Mouse (Mus musculus): ENCODE results near the gene Dnaic1.

Dnaic1 gene

GRCm38 (mm10) chr4:41633001-41633400 lies 63.4 kb downstream of the Dnaic1 start:
- ATAC-seq (ENCODE audit: insufficient number of reproducible peaks, low FRiP score, low TSS enrichment): no peak

- no peak for ATAC-seq (ENCODE audit: insufficient number of reproducible peaks, low FRiP score, low TSS enrichment)
These were observed 65.1 kb downstream of the Dnaic1 start for GRCm38 (mm10) chr4:41634631-41635030.

- ATAC-seq (ENCODE audit: insufficient number of reproducible peaks, low FRiP score, low TSS enrichment): no peak
These were observed 65.6 kb downstream of the Dnaic1 start for GRCm38 (mm10) chr4:41635224-41635623.

GRCm38 (mm10) chr4:41635906-41636305 lies 66.3 kb downstream of the Dnaic1 start:
- no peak for ATAC-seq (ENCODE audit: insufficient number of reproducible peaks, low FRiP score, low TSS enrichment)

- no peak for ATAC-seq (ENCODE audit: insufficient number of reproducible peaks, low FRiP score, low TSS enrichment)
These were observed 66.8 kb downstream of the Dnaic1 start for GRCm38 (mm10) chr4:41636366-41636765.

GRCm38 (mm10) chr4:41636882-41637635 lies 67.5 kb downstream of the Dnaic1 start:
- ATAC-seq (ENCODE audit: insufficient number of reproducible peaks, low FRiP score, low TSS enrichment): peak; percentile 31; the same call in 1 of the 2 replicates

- ATAC-seq (ENCODE audit: insufficient number of reproducible peaks, low FRiP score, low TSS enrichment): no peak
These were observed 68.7 kb downstream of the Dnaic1 start for GRCm38 (mm10) chr4:41638186-41638731.

- ATAC-seq (ENCODE audit: insufficient number of reproducible peaks, low FRiP score, low TSS enrichment): no peak
These were observed 69.2 kb downstream of the Dnaic1 start for GRCm38 (mm10) chr4:41638828-41639213.

- ATAC-seq (ENCODE audit: insufficient number of reproducible peaks, low FRiP score, low TSS enrichment): no peak
These were observed 69.8 kb downstream of the Dnaic1 start for GRCm38 (mm10) chr4:41639214-41639841.

- ATAC-seq (ENCODE audit: insufficient number of reproducible peaks, low FRiP score, low TSS enrichment): peak; percentile 67
These were observed 70.4 kb downstream of the Dnaic1 start, which contains the start of gene Enho for GRCm38 (mm10) chr4:41639913-41640507. Gene Enho (minus strand): TSS chr4:41640324.

- ATAC-seq (ENCODE audit: insufficient number of reproducible peaks, low FRiP score, low TSS enrichment): no peak
These were observed 71.7 kb downstream of the Dnaic1 start for GRCm38 (mm10) chr4:41641199-41641822.

- ATAC-seq (ENCODE audit: insufficient number of reproducible peaks, low FRiP score, low TSS enrichment): 0 out of 2 replicates have a peak, but pooled peaks have one; percentile 39
These were observed 75.9 kb downstream of the Dnaic1 start for GRCm38 (mm10) chr4:41645488-41645887.

- no peak for ATAC-seq (ENCODE audit: insufficient number of reproducible peaks, low FRiP score, low TSS enrichment)
These were observed 78.6 kb downstream of the Dnaic1 start for GRCm38 (mm10) chr4:41648157-41648556.

- ATAC-seq (ENCODE audit: insufficient number of reproducible peaks, low FRiP score, low TSS enrichment): no peak
These were observed 79.1 kb downstream of the Dnaic1 start for GRCm38 (mm10) chr4:41648627-41649026.

GRCm38 (mm10) chr4:41653296-41653695 lies 83.7 kb downstream of the Dnaic1 start:
- ATAC-seq (ENCODE audit: insufficient number of reproducible peaks, low FRiP score, low TSS enrichment): peak; percentile 51

GRCm38 (mm10) chr4:41653730-41654129 lies 84.2 kb downstream of the Dnaic1 start:
- ATAC-seq (ENCODE audit: insufficient number of reproducible peaks, low FRiP score, low TSS enrichment): no peak

- peak; percentile 56 for ATAC-seq (ENCODE audit: insufficient number of reproducible peaks, low FRiP score, low TSS enrichment)
These were observed 84.6 kb downstream of the Dnaic1 start for GRCm38 (mm10) chr4:41654217-41654616.

GRCm38 (mm10) chr4:41655525-41655924 lies 86.0 kb downstream of the Dnaic1 start:
- ATAC-seq (ENCODE audit: insufficient number of reproducible peaks, low FRiP score, low TSS enrichment): no peak

GRCm38 (mm10) chr4:41658566-41659384 lies 89.2 kb downstream of the Dnaic1 start:
- no peak for ATAC-seq (ENCODE audit: insufficient number of reproducible peaks, low FRiP score, low TSS enrichment)

GRCm38 (mm10) chr4:41659556-41659955 lies 90.0 kb downstream of the Dnaic1 start:
- no peak for ATAC-seq (ENCODE audit: insufficient number of reproducible peaks, low FRiP score, low TSS enrichment)
